Mouse (Mus musculus) heart, postnatal 0 days (tissue): ENCODE measurements around the gene Chpf2. TPM values are rescaled to one million over a fixed set of nuclear protein-coding genes. Genes with fewer than 3 reads are reported as not detected.
A peak's percentile ranks its signal among the peaks of the same experiment; 100 is the strongest.
"Not testable (repeated sequence)": the region's sequence is repeated elsewhere in the genome, so short reads cannot be mapped to it uniquely, and the experiment has no call there.

Experiments used
- ATAC-seq: fragments of 200-750 bp; cut with Nextera tagmentation; 2 replicates; pipeline ENCODE4 v1.8.0; 2017; ENCODE audit warnings: low read depth, moderate number of reproducible peaks, moderate library complexity; ENCODE audit not compliant: insufficient read depth
- DNase-seq: peaks from one replicate; pipeline ENCODE4 v3.0.0-alpha.2; 2016; ENCODE audit warnings: low spot score
- H3K27ac ChIP-seq: fragments of 300-500 bp; sonication (generic); 2 replicates; pipeline ENCODE4 v1.5.1; 2014; ENCODE audit warnings: low read depth, mild to moderate bottlenecking
- H3K27me3 ChIP-seq: fragments of 300-500 bp; sonication (generic); 2 replicates; pipeline ENCODE4 v1.6.1; 2014; ENCODE audit warnings: low read length, mixed read lengths; ENCODE audit not compliant: control insufficient read depth, insufficient read depth
- H3K36me3 ChIP-seq: fragments of 300-500 bp; sonication (generic); replicated peaks from 2 replicates; pipeline ENCODE4 v1.6.1; 2014; ENCODE audit warnings: low read length, mixed read lengths; ENCODE audit not compliant: control insufficient read depth, insufficient read depth
- H3K4me1 ChIP-seq: fragments of 300-500 bp; sonication (generic); 2 replicates; pipeline ENCODE4 v1.6.1; 2014; ENCODE audit warnings: antibody characterized with exemption; ENCODE audit not compliant: control insufficient read depth, insufficient read depth
- H3K4me2 ChIP-seq: fragments of 300-500 bp; sonication (generic); 2 replicates; pipeline ENCODE4 v1.6.1; 2014; ENCODE audit warnings: low read depth, mild to moderate bottlenecking, low read length, moderate library complexity
- H3K4me3 ChIP-seq: fragments of 300-500 bp; sonication (generic); 2 replicates; pipeline ENCODE4 v1.5.1; 2014; ENCODE audit warnings: low read depth, low read length
- H3K9ac ChIP-seq: fragments of 300-500 bp; sonication (generic); replicated peaks from 2 replicates; pipeline ENCODE4 v1.6.1; 2014; ENCODE audit warnings: low read depth, low read length, mixed read lengths
- H3K9me3 ChIP-seq: fragments of 300-500 bp; sonication (generic); replicated peaks from 2 replicates; pipeline ENCODE4 v1.6.1; 2016; ENCODE audit warnings: low read length; ENCODE audit not compliant: control insufficient read depth
- CTCF ChIP-seq: IDR thresholded peaks from 2 replicates; pipeline ENCODE4 v1.5.1; 2016; ENCODE audit warnings: antibody characterized with exemption, control low read depth, low read depth
- EP300 ChIP-seq: IDR thresholded peaks from 2 replicates; pipeline ENCODE4 v1.6.1; 2016; ENCODE audit warnings: antibody characterized with exemption, low read depth
- WGBS: fragments of 180-500 bp; shearing (Covaris S2); extraction: QIAGEN DNeasy Blood & Tissue Kit; methylation state at CpG from one replicate; pipeline ENCODE4 v1.1.7; 2014; 5-methylcytosine and 5-hydroxymethylcytosine counted together
- polyA plus RNA-seq: library from polyadenylated mRNA; unstranded; fragments of >200 nt; fragmentation: Nextera tagmentation; extraction: Ambion mirVana; gene quantifications from 2 replicates; pipeline ENCODE4 v1.2.1, GENCODE M21; 2015
- total RNA-seq: library from RNA; depleted of rRNA; stranded (reverse); fragments of >200 nt; gene quantifications from 2 replicates; pipeline ENCODE4 v1.2.3, GENCODE M21; 2014; ENCODE audit warnings: low replicate concordance

Gene Chpf2
- total and polyA plus RNA-seq, 2 experiments from 2014 or later = 13.2 to 64.4 TPM

DNA sequence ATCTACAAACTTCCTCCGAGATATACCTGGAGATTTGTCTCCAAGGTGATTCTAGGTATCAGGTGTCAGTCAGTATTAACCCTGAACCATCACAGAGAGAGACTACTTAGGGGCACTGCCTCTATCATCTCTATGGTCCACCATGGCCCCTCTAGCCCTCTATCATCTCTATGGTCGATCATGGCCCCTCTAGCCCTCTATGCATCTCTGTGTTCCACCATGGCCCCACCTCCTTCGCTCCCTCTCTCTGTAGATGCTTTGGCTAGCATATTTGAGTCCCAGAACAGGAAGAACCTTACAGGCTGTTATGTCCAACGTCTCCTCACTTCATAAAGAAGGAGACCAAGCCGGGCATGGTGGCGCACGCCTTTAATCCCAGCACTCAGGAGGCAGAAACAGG is 43.9 kb upstream of the Chpf2 start:
- DNase-seq = no peak
- no peaks in the 10 kb centered on the region for H3K9me3 ChIP-seq
- no peak overlapping the region for H3K27ac ChIP-seq
- no peak overlapping the region for H3K9ac ChIP-seq
- no peak overlapping the region for H3K4me3 ChIP-seq
- WGBS = 85% methylated on average over 7 of the region's 7 CpGs
- no peak for ATAC-seq
- H3K4me1 ChIP-seq = peaks cover 27% of the 10 kb centered on the region
- H3K4me2 ChIP-seq = no peak overlapping the region
- TF ChIP-seq CTCF (no peak), EP300 (no peak)
- no peaks in the 10 kb centered on the region for H3K36me3 ChIP-seq
- H3K27me3 ChIP-seq = no peaks in the 10 kb centered on the region

DNA sequence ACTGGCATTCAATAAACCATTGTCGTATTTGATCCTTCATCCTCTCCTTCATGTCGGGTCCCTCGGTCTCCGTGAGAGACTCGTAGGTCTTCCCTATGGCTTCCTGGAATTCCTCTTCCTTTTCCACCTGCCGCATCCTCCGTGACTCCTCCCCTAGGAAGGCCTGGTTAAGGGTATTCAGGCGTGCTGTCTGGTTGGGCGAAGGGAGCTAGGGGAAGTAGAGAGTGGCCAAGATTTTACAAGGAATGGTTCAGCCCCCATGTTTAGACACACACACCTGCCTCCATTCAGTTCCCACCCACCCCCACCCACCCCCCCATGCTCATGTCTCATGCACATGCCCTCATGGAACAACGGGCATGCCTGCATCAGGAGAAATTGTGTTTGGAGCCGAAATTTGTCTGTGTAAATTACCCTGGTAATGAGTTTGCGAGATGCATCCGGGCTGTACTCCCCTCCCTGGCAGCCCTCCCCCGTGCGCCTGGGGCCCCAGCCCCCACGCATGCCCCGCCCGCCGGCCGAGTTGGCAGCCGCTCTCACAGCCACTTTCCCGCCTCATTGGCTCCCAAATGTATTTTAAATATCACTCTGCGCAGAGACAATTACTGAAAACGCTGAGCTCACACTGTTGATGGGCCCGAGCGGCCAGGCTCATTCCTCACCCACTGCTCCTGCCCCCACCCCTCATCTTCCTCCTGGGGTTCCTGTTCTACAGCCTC is 35.8 kb upstream of the Chpf2 start:
- WGBS = 24% methylated on average over 26 of the region's 26 CpGs
- Histone ChIP-seq H3K4me2 (peak overlapping the region; percentile 35), H3K27me3 (no peaks in the 10 kb centered on the region), H3K9me3 (no peaks in the 10 kb centered on the region), H3K4me1 (peaks cover 8% of the 10 kb centered on the region; the same call in 1 of the 2 replicates), H3K4me3 (no peak overlapping the region), H3K27ac (no peak overlapping the region), H3K9ac (no peak overlapping the region; the same call in 1 of the 2 replicates), H3K36me3 (no peaks in the 10 kb centered on the region)
- TF ChIP-seq EP300 (no peak), CTCF (no peak)
- ATAC-seq (peak; percentile 33; the same call in 1 of the 2 replicates), DNase-seq (peak; percentile 29)

- H3K4me1 ChIP-seq = peaks cover 8% of the 10 kb centered on the region; the same call in 1 of the 2 replicates
- WGBS = 50% methylated on average over 2 of the region's 2 CpGs
Measured at GRCm38 (mm10) chr5:24551317-24551688, 35.2 kb upstream of the Chpf2 start.

GRCm38 (mm10) chr5:24553621-24554244 is 32.8 kb upstream of the Chpf2 start:
- no peaks in the 10 kb centered on the region for H3K27me3 ChIP-seq
- no peak overlapping the region for H3K9ac ChIP-seq
- H3K4me2 ChIP-seq = no peak overlapping the region
- ATAC-seq (no peak), DNase-seq (no peak)
- TF ChIP-seq CTCF = no peak
- TF ChIP-seq EP300 = no peak
- 47% methylated on average over 5 of the region's 5 CpGs for WGBS
- peaks cover 8% of the 10 kb centered on the region; the same call in 1 of the 2 replicates for H3K4me1 ChIP-seq
- H3K9me3 ChIP-seq = no peaks in the 10 kb centered on the region
- H3K4me3 ChIP-seq = no peak overlapping the region
- H3K27ac ChIP-seq = no peak overlapping the region
- H3K36me3 ChIP-seq = no peaks in the 10 kb centered on the region

More at GRCm38 (mm10) chr5:24551317-24551688, 35.2 kb upstream of the Chpf2 start:
- H3K27ac ChIP-seq = no peak overlapping the region
- H3K4me3 ChIP-seq = no peak overlapping the region
- TF ChIP-seq EP300 = no peak
- TF ChIP-seq CTCF = no peak
- no peaks in the 10 kb centered on the region for H3K9me3 ChIP-seq
- ATAC-seq = no peak
- H3K36me3 ChIP-seq = no peaks in the 10 kb centered on the region
- no peak overlapping the region; the same call in 1 of the 2 replicates for H3K9ac ChIP-seq
- no peak for DNase-seq
- H3K4me2 ChIP-seq = peak overlapping the region; percentile 35
- H3K27me3 ChIP-seq = no peaks in the 10 kb centered on the region

GRCm38 (mm10) chr5:24555335-24555734 is 31.2 kb upstream of the Chpf2 start:
- not testable (repeated sequence) for H3K4me3 ChIP-seq, H3K9me3 ChIP-seq, H3K36me3 ChIP-seq, H3K4me1 ChIP-seq, H3K27me3 ChIP-seq, H3K4me2 ChIP-seq, DNase-seq, H3K27ac ChIP-seq, H3K9ac ChIP-seq, ATAC-seq
- 89% methylated on average over 7 of the region's 7 CpGs for WGBS

GRCm38 (mm10) chr5:24556709-24557108 is 29.8 kb upstream of the Chpf2 start, which contains the start of gene 4931409K22Rik:
Gene 4931409K22Rik, minus strand, starts transcription at chr5:24556809.
- no peaks in the 10 kb centered on the region for H3K9me3 ChIP-seq
- ATAC-seq (no peak), DNase-seq (no peak)
- no peaks in the 10 kb centered on the region for H3K27me3 ChIP-seq
- H3K4me1 ChIP-seq = no peaks in the 10 kb centered on the region; the same call in 1 of the 2 replicates
- TF ChIP-seq CTCF = no peak
- TF ChIP-seq EP300 = no peak
- no peak within 1 kb of the TSS for H3K4me3 ChIP-seq
- 65% methylated on average over 2 of the region's 2 CpGs for WGBS
- H3K9ac ChIP-seq = no peak within 1 kb of the TSS
- H3K27ac ChIP-seq = no peak within 1 kb of the TSS
- H3K36me3 ChIP-seq = no peaks in the 10 kb centered on the region
- H3K4me2 ChIP-seq = no peak within 1 kb of the TSS
